Mouse (Mus musculus) erythroblast, adult 5-6 weeks (primary cell): ENCODE results near the gene Elmsan1. TPM values are rescaled to one million over a fixed set of nuclear protein-coding genes. Genes with fewer than 3 reads are reported as not detected.

Experiments used
- ATAC-seq: replicated peaks from 2 replicates; pipeline ENCODE4 v1.8.0; 2016; ENCODE audit warnings: moderate number of reproducible peaks, mild to moderate bottlenecking, moderate TSS enrichment, inconsistent platforms; ENCODE audit not compliant: poor library complexity, low FRiP score, severe bottlenecking
- total RNA-seq, 2 experiments: library from RNA; stranded (forward) in 1 of 2; stranded (reverse) in 1 of 2; fragments of 150-400 nt in 1 of 2; fragments of 200-764, 138-1000 nt in 1 of 2; gene quantifications; 2 replicates each; pipeline versions ENCODE4 v1.2.3 to v1.2.4; 2015 to 2017; ENCODE audit warnings: low replicate concordance in 2 of 2

Elmsan1 gene
- total RNA-seq, 2 experiments from 2014 or later, result 5.4 to 8.0 TPM

GRCm38 (mm10) chr12:84114153-84114994 is 104.3 kb downstream of the Elmsan1 start, which contains the start of gene Dnal1:
Dnal1 (plus strand) TSS chr12:84114366.
- peak; percentile 87 for ATAC-seq

GRCm38 (mm10) chr12:84113676-84114075 is 105.0 kb downstream of the Elmsan1 start:
- no peak for ATAC-seq

- no peak for ATAC-seq
Observed at GRCm38 (mm10) chr12:84110814-84111213, 107.9 kb downstream of the Elmsan1 start.

GRCm38 (mm10) chr12:84109924-84110323 is 108.8 kb downstream of the Elmsan1 start:
- ATAC-seq, result no peak

GRCm38 (mm10) chr12:84107692-84108091 is 111.0 kb downstream of the Elmsan1 start:
- no peak for ATAC-seq

GRCm38 (mm10) chr12:84107012-84107411 is 111.7 kb downstream of the Elmsan1 start:
- no peak for ATAC-seq

- no peak for ATAC-seq
Observed at GRCm38 (mm10) chr12:84101493-84101845, 117.2 kb downstream of the Elmsan1 start.

- ATAC-seq, result peak; percentile 74
Observed at GRCm38 (mm10) chr12:84100604-84101492, 117.8 kb downstream of the Elmsan1 start, which contains the start of gene Acot6. Acot6 (plus strand) TSS chr12:84100654.

GRCm38 (mm10) chr12:84100071-84100470 is 118.6 kb downstream of the Elmsan1 start:
- no peak for ATAC-seq

GRCm38 (mm10) chr12:84099605-84100004 is 119.1 kb downstream of the Elmsan1 start:
- ATAC-seq, result no peak

Other genes starting within 250 kb of the Elmsan1 start
- gene Heatr4, start 234.0 kb downstream of the Elmsan1 start, total RNA-seq (2015; ENCODE audit: low replicate concordance), result not detected in 2 replicates
- gene Heatr4, start 234.0 kb downstream of the Elmsan1 start, total RNA-seq (2017; ENCODE audit: low replicate concordance), result not detected in 2 replicates
- 2.3 and 4.4 TPM in 2 replicates for gene Acot2, start 231.0 kb downstream of the Elmsan1 start, total RNA-seq (2015; ENCODE audit: low replicate concordance)
- 1.5 and 3.5 TPM in 2 replicates for gene Acot2, start 231.0 kb downstream of the Elmsan1 start, total RNA-seq (2017; ENCODE audit: low replicate concordance)
- gene Acot1, start 209.4 kb downstream of the Elmsan1 start, total RNA-seq (2015; ENCODE audit: low replicate concordance), result not detected in 2 replicates
- 2.4 TPM in 1 of 2 replicates, not detected in the other for gene Acot1, start 209.4 kb downstream of the Elmsan1 start, total RNA-seq (2017; ENCODE audit: low replicate concordance)
- not detected in 2 replicates for gene Acot4, start 180.5 kb downstream of the Elmsan1 start, total RNA-seq (2015; ENCODE audit: low replicate concordance)
- gene Acot4, start 180.5 kb downstream of the Elmsan1 start, total RNA-seq (2017; ENCODE audit: low replicate concordance), result not detected in 2 replicates
- gene Gm49366, start 179.9 kb downstream of the Elmsan1 start, total RNA-seq (2015; ENCODE audit: low replicate concordance), result not detected in 2 replicates
- gene Gm49366, start 179.9 kb downstream of the Elmsan1 start, total RNA-seq (2017; ENCODE audit: low replicate concordance), result not detected in 2 replicates
- not detected in 2 replicates for gene Acot3, start 166.7 kb downstream of the Elmsan1 start, total RNA-seq (2015; ENCODE audit: low replicate concordance)
- not detected in 2 replicates for gene Acot3, start 166.7 kb downstream of the Elmsan1 start, total RNA-seq (2017; ENCODE audit: low replicate concordance)
- gene Acot5, start 149.6 kb downstream of the Elmsan1 start, total RNA-seq (2015; ENCODE audit: low replicate concordance), result not detected in 2 replicates
- not detected in 2 replicates for gene Acot5, start 149.6 kb downstream of the Elmsan1 start, total RNA-seq (2017; ENCODE audit: low replicate concordance)
- not detected in 2 replicates for gene Acot6, start 118.2 kb downstream of the Elmsan1 start, total RNA-seq (2015; ENCODE audit: low replicate concordance)
- 0.42 and 2.3 TPM in 2 replicates for gene Acot6, start 118.2 kb downstream of the Elmsan1 start, total RNA-seq (2017; ENCODE audit: low replicate concordance)
- gene Dnal1, start 104.5 kb downstream of the Elmsan1 start, total RNA-seq (2015; ENCODE audit: low replicate concordance), result 0.63 TPM in 1 of 2 replicates, not detected in the other
- gene Dnal1, start 104.5 kb downstream of the Elmsan1 start, total RNA-seq (2017; ENCODE audit: low replicate concordance), result not detected in 2 replicates
- gene Pnma1, start 70.4 kb downstream of the Elmsan1 start, total RNA-seq (2015; ENCODE audit: low replicate concordance), result 1.5 and 4.4 TPM in 2 replicates
- 1.0 and 4.5 TPM in 2 replicates for gene Pnma1, start 70.4 kb downstream of the Elmsan1 start, total RNA-seq (2017; ENCODE audit: low replicate concordance)
- 8.8 and 19.0 TPM in 2 replicates for gene Ptgr2, start 66.4 kb upstream of the Elmsan1 start, total RNA-seq (2015; ENCODE audit: low replicate concordance)
- gene Ptgr2, start 66.4 kb upstream of the Elmsan1 start, total RNA-seq (2017; ENCODE audit: low replicate concordance), result 7.5 and 14.4 TPM in 2 replicates
- gene Zfp410, start 98.0 kb upstream of the Elmsan1 start, total RNA-seq (2015; ENCODE audit: low replicate concordance), result 20.2 and 28.4 TPM in 2 replicates
- 25.0 and 32.6 TPM in 2 replicates for gene Zfp410, start 98.0 kb upstream of the Elmsan1 start, total RNA-seq (2017; ENCODE audit: low replicate concordance)
- gene Coq6, start 142.8 kb upstream of the Elmsan1 start, total RNA-seq (2015; ENCODE audit: low replicate concordance), result 2.7 TPM in 1 of 2 replicates, not detected in the other
- gene Coq6, start 142.8 kb upstream of the Elmsan1 start, total RNA-seq (2017; ENCODE audit: low replicate concordance), result 0.70 TPM in 1 of 2 replicates, not detected in the other
- gene Fam161b, start 143.0 kb upstream of the Elmsan1 start, total RNA-seq (2015; ENCODE audit: low replicate concordance), result not detected in 2 replicates
- 0.14 and 0.43 TPM in 2 replicates for gene Fam161b, start 143.0 kb upstream of the Elmsan1 start, total RNA-seq (2017; ENCODE audit: low replicate concordance)
- 5.0 and 5.2 TPM in 2 replicates for gene Entpd5, start 190.1 kb upstream of the Elmsan1 start, total RNA-seq (2015; ENCODE audit: low replicate concordance)
- gene Entpd5, start 190.1 kb upstream of the Elmsan1 start, total RNA-seq (2017; ENCODE audit: low replicate concordance), result 4.9 and 6.3 TPM in 2 replicates
- gene Bbof1, start 190.2 kb upstream of the Elmsan1 start, total RNA-seq (2015; ENCODE audit: low replicate concordance), result not detected in 2 replicates
- 0.26 and 0.84 TPM in 2 replicates for gene Bbof1, start 190.2 kb upstream of the Elmsan1 start, total RNA-seq (2017; ENCODE audit: low replicate concordance)
- gene Rnf113a2, start 198.3 kb upstream of the Elmsan1 start, total RNA-seq (2015; ENCODE audit: low replicate concordance), result 8.5 and 17.3 TPM in 2 replicates
- 7.1 and 17.7 TPM in 2 replicates for gene Rnf113a2, start 198.3 kb upstream of the Elmsan1 start, total RNA-seq (2017; ENCODE audit: low replicate concordance)
- gene Aldh6a1, start 232.1 kb upstream of the Elmsan1 start, total RNA-seq (2015; ENCODE audit: low replicate concordance), result 3.3 and 13.8 TPM in 2 replicates
- gene Aldh6a1, start 232.1 kb upstream of the Elmsan1 start, total RNA-seq (2017; ENCODE audit: low replicate concordance), result 2.5 and 4.4 TPM in 2 replicates
- 29.0 and 38.0 TPM in 2 replicates for gene Lin52, start 232.5 kb upstream of the Elmsan1 start, total RNA-seq (2015; ENCODE audit: low replicate concordance)
- gene Lin52, start 232.5 kb upstream of the Elmsan1 start, total RNA-seq (2017; ENCODE audit: low replicate concordance), result 11.7 and 16.3 TPM in 2 replicates